Mouse (Mus musculus) lung, embryonic 15.5 days (tissue): ENCODE data around the gene Nsun7. TPM values are rescaled to one million over a fixed set of nuclear protein-coding genes. Genes with fewer than 3 reads are reported as not detected.

Source experiments
- ATAC-seq: fragments of 200-750 bp; cut with Nextera tagmentation; 2 replicates; pipeline ENCODE4 v1.8.0; 2017; ENCODE audit warnings: moderate number of reproducible peaks, borderline replicate concordance; ENCODE audit not compliant: low FRiP score, low TSS enrichment; ENCODE audit errors: extremely low read depth
- H3K27ac ChIP-seq: fragments of 300-500 bp; sonication (generic); 2 replicates; pipeline ENCODE4 v1.5.1; 2015; ENCODE audit warnings: moderate library complexity, mild to moderate bottlenecking, inconsistent platforms
- H3K27me3 ChIP-seq: fragments of 300-500 bp; sonication (generic); 2 replicates; pipeline ENCODE4 v1.6.1; 2015; ENCODE audit warnings: inconsistent platforms
- H3K36me3 ChIP-seq: fragments of 300-500 bp; sonication (generic); 2 replicates; pipeline ENCODE4 v1.6.1; 2015; ENCODE audit warnings: inconsistent platforms
- H3K4me1 ChIP-seq: fragments of 300-500 bp; sonication (generic); 2 replicates; pipeline ENCODE4 v1.6.1; 2015; ENCODE audit warnings: inconsistent platforms
- H3K4me2 ChIP-seq: fragments of 300-500 bp; sonication (generic); 2 replicates; pipeline ENCODE4 v1.6.1; 2015; ENCODE audit warnings: inconsistent platforms, mild to moderate bottlenecking, moderate library complexity
- H3K4me3 ChIP-seq: fragments of 300-500 bp; sonication (generic); 2 replicates; pipeline ENCODE4 v1.5.1; 2015; ENCODE audit warnings: mild to moderate bottlenecking, inconsistent platforms
- H3K9ac ChIP-seq: fragments of 300-500 bp; sonication (generic); 2 replicates; pipeline ENCODE4 v1.6.1; 2015; ENCODE audit warnings: inconsistent platforms
- H3K9me3 ChIP-seq: fragments of 300-500 bp; sonication (generic); 2 replicates; pipeline ENCODE4 v1.6.1; 2016; ENCODE audit warnings: inconsistent platforms
- WGBS: fragments of 180-500 bp; shearing (Covaris S2); methylation state at CpG from one replicate; pipeline ENCODE4 v1.1.7; 2015; 5-methylcytosine and 5-hydroxymethylcytosine counted together
- polyA plus RNA-seq: library from polyadenylated mRNA; unstranded; fragments of >200 nt; fragmentation: Nextera tagmentation; extraction: Ambion mirVana; gene quantifications from 2 replicates; pipeline ENCODE4 v1.2.1, GENCODE M21; 2015

Gene Nsun7
- polyA plus RNA-seq, 1 experiment from 2014 or later, result 2.3 TPM

DNA sequence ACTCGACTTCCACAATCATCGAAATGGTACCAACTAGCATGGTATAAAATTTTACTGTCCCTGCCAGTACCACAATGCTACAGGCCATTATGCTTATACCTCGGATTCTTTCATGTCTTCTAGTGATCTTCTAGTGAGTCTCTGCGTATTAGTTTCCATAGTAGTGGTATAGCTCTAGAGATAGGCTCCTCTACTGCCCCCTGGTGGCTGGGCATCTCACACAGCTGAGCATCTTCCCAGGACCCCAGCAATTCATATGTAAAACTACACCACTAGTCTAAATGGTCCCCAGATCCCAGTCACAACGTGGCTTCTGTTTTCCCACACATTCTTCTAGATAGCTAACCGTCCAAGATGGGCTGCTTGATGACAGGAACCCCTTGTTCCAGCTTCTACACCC is 59.6 kb downstream of the Nsun7 start:
- no peak overlapping the region for H3K9ac ChIP-seq
- no peaks in the 10 kb centered on the region for H3K36me3 ChIP-seq
- no peaks in the 10 kb centered on the region for H3K9me3 ChIP-seq
- no peak for ATAC-seq
- H3K4me2 ChIP-seq, result no peak overlapping the region
- H3K27me3 ChIP-seq, result no peaks in the 10 kb centered on the region
- 69% methylated on average over 6 of the region's 6 CpGs for WGBS
- H3K27ac ChIP-seq, result no peak overlapping the region
- H3K4me1 ChIP-seq, result no peaks in the 10 kb centered on the region
- H3K4me3 ChIP-seq, result no peak overlapping the region

DNA sequence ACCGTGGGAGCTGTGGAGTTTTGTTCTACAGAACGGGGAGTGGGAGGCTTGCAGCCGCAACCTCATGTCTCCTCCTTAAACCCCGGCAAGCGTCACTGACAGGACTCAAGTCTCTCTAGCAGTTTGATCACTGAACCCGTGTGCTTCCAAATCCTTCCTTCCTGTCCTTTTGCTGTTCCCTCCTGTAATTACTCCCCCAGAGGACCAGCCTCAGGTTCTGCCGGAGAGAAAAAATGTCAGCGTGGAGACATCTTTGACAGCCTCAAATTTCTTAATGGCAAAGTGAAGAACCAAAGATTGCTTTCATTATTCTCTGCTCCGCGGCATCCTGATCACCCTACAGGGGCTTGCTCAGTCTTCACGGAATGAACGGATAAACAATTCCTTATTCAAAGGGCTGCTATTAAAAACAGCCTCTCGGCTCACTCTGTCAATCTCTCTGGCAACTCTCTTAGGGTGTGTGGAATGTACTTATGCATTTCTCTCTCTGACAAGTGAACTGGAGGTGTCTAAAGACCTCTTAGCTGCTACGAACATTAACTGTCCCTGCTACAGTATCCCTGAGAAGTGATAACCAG is 60.2 kb downstream of the Nsun7 start:
- Histone ChIP-seq H3K36me3 (no peaks in the 10 kb centered on the region), H3K27ac (no peak overlapping the region), H3K27me3 (no peaks in the 10 kb centered on the region), H3K4me3 (no peak overlapping the region), H3K4me2 (0 out of 2 replicates have a peak overlapping the region, but pooled peaks have one; percentile 8), H3K9ac (no peak overlapping the region), H3K4me1 (no peaks in the 10 kb centered on the region), H3K9me3 (no peaks in the 10 kb centered on the region)
- 48% methylated on average over 14 of the region's 14 CpGs for WGBS
- ATAC-seq, result no peak

DNA sequence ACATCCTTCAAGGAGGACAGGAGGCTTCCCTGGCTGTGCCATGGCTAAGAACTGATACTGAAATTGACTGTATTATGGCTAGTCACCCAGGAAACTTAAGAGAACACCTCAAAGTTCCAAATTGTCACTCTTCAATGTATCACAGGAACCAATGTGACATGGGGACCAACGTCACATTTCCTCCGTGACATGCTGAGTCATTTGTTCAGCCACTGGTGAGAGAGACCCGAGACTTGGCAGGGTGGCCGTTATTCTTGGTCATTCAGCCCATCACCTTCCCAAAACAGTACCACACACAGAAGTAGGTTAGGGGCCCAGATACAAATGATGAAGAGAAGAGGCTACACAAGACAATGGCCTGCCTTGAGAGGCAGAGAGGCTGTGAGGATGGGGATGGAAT is 63.4 kb downstream of the Nsun7 start:
- WGBS, result 85% methylated on average over 4 of the region's 4 CpGs
- no peak for ATAC-seq
- H3K9ac ChIP-seq, result no peak overlapping the region
- no peaks in the 10 kb centered on the region for H3K36me3 ChIP-seq
- H3K27me3 ChIP-seq, result no peaks in the 10 kb centered on the region
- no peak overlapping the region for H3K4me3 ChIP-seq
- no peak overlapping the region for H3K27ac ChIP-seq
- no peaks in the 10 kb centered on the region for H3K9me3 ChIP-seq
- H3K4me2 ChIP-seq, result no peak overlapping the region
- no peaks in the 10 kb centered on the region for H3K4me1 ChIP-seq

DNA sequence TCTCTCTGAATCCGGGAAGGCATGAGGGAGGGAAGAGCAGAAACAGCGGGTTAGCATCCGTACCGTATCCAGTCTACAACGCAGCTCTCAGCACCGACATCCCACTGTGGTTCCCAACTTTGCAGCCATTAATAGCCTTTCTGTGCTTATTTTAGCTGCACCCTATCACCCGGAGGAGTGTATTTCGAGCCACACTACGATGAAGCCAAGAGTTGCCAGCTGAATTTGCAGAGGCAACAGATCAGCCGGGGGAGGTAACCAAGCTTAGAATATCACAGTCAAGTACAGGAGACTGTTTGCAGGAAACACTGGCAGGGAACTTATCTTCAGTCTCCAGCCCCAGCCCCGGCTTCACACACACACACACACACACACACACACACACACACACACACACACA is 63.9 kb downstream of the Nsun7 start:
- WGBS, result 65% methylated on average over 11 of the region's 11 CpGs
- H3K4me1 ChIP-seq, result no peaks in the 10 kb centered on the region
- H3K27ac ChIP-seq, result no peak overlapping the region
- H3K9me3 ChIP-seq, result no peaks in the 10 kb centered on the region
- H3K9ac ChIP-seq, result no peak overlapping the region
- no peaks in the 10 kb centered on the region for H3K36me3 ChIP-seq
- no peak overlapping the region for H3K4me2 ChIP-seq
- H3K27me3 ChIP-seq, result no peaks in the 10 kb centered on the region
- no peak overlapping the region for H3K4me3 ChIP-seq
- ATAC-seq, result no peak

DNA sequence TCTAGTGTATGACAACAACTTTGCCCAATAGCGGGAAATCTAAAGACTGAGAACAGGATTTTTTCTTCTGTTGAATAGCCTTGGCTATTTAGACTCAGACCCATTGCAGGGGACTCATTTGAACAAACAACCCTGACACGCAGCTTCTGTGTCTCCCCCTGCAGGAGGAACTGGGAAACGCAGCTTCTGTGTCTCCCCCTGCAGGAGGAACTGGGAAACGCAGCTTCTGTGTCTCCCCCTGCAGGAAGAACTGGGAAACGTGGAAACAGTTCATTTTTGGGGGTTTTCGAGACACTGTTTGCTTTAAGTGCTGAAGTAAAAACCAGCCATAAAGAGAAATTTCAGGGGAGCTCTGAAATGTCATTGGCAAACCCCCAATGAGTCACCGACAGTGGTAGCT is 66.7 kb downstream of the Nsun7 start:
- H3K4me3 ChIP-seq, result no peak overlapping the region

DNA sequence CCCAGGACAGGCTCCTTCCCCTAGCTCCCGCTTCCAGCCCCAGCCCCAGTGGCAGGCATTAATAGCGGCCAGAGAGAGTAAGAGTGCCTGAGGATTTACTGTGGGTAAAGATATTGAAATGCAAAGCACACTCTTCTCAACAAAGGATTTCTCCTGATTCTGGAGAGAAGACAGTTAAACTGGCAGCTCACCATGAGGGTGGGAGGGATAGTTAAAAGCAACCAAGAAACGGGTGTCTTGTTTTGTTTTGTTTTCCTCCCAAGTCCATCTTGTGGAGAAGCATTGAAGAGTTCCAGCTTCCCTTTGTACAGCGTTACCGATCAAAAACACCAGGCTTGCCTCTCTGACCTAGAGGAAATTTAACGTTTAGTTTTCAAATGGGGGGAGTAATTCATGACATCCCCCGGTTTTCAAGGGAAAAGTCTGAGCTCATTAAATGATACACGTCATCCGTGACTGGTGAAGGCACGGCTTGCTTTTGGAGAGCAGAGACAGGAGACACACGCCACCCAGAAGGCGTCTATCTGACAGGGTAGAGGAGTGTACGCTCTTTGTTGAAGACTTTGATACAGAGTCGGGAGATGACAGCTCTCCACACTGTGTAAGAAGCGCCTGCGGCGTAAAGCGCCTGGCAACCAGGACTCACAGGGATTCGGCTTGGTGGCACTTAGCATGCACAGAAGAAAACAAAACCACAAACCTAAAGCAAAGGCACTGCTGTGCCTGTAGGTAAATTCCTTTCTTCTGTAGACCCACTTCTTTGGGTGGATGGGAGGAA is 68.4 kb downstream of the Nsun7 start:
- Histone ChIP-seq H3K27ac (no peak overlapping the region), H3K36me3 (no peaks in the 10 kb centered on the region), H3K9me3 (no peaks in the 10 kb centered on the region), H3K4me1 (no peaks in the 10 kb centered on the region), H3K4me2 (no peak overlapping the region), H3K27me3 (no peaks in the 10 kb centered on the region), H3K9ac (no peak overlapping the region), H3K4me3 (no peak overlapping the region)
- WGBS, result 61% methylated on average over 19 of the region's 19 CpGs
- ATAC-seq, result no peak

More for the DNA sequence above, 66.7 kb downstream of the Nsun7 start:
- H3K9ac ChIP-seq, result no peak overlapping the region
- H3K27me3 ChIP-seq, result no peaks in the 10 kb centered on the region
- no peak overlapping the region for H3K4me2 ChIP-seq
- no peak overlapping the region for H3K27ac ChIP-seq
- no peaks in the 10 kb centered on the region for H3K36me3 ChIP-seq
- H3K4me1 ChIP-seq, result no peaks in the 10 kb centered on the region
- no peaks in the 10 kb centered on the region for H3K9me3 ChIP-seq
- no peak for ATAC-seq
- 70% methylated on average over 7 of the region's 7 CpGs for WGBS

DNA sequence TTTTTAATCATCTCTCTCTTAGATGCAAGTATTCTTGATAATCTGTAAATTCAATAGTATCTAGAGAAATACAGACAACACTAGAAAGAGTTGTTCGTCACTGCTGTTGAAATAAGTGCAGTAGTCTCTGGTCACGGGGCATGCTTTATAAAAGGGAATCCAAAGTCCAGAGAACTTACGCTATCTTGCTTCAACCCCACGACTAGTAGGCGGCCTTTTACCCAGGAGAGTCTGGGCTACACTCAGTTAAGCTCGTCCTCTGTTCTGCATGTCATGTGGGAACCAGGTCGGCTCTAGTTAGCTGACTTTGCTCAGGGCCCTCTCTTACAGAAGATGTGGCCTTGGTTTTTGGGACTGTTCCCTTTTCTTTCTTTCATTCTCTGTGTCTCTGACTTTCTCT is 69.1 kb downstream of the Nsun7 start:
- H3K9ac ChIP-seq, result no peak overlapping the region
- no peaks in the 10 kb centered on the region for H3K9me3 ChIP-seq
- H3K4me1 ChIP-seq, result no peaks in the 10 kb centered on the region
- no peak overlapping the region for H3K4me3 ChIP-seq
- no peaks in the 10 kb centered on the region for H3K27me3 ChIP-seq
- no peak for ATAC-seq
- H3K27ac ChIP-seq, result no peak overlapping the region
- no peak overlapping the region for H3K4me2 ChIP-seq
- H3K36me3 ChIP-seq, result no peaks in the 10 kb centered on the region
- WGBS, result 85% methylated on average over 7 of the region's 7 CpGs

DNA sequence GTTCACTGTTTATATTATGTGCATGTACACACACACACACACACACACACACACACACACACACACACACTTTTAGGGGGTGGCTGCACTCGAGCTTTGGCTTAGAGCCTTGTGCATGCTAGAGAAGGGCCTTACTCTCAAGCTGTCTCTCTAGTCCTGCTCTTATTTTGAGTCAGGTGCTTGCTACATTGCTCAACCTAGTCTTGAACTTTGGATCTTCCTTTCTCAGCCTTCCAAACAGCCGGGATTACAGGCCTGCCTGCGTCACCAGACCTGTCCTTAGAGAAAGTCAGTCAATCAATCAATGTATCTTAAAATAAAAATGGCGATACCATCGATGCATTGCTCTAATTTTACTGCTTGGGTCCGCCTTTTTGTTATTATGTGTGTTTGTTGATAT is 71.1 kb downstream of the Nsun7 start:
- ATAC-seq, result no peak
- WGBS, result 85% methylated on average over 6 of the region's 6 CpGs

DNA sequence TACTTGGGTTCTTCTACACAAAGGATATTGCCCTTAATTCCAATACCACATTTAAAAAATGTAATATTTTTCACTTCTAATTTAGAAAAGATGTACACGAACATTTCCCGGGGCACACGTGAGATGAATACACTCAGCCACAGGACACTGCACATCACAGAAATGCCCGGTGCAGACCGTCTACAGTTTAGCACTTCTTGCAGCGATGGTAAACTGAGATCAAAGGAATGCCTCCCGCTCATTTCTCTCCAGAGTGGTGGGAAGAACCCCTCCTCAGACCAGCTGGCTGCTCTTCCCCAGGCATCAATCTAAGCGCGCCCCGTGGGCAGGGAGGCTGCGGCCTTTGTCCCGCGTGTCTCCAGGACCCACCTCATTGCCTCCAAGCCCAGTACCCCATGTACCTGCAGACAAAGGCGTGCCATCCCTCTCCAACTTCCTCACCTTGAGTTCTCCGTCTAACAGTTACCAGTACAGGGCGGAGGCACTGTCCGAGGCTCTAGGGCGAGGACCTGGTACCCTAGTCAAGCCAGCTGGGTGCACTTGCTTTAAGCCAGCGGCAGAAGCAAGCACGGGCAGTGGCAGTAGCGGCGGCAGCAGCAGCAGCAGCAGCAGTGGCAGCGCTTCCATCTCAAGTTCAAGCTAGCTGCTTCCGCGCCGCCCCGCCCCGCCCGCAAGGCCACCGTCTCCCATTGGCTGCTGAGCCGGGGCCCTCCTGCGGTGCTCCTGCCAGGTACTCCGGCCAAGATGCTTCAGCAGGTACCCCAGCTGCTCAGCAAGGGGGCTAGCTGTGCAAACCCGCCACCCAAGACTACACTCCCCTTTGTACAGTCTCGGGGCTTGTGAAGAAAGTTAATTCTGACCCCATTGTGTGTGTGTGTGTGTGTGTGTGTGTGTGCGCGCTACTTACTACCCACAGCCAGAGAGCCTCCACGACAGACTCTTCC is 77.6 kb downstream of the Nsun7 start:
- peak overlapping the region; percentile 40 for H3K9ac ChIP-seq
- H3K36me3 ChIP-seq, result no peaks in the 10 kb centered on the region
- peak overlapping the region; percentile 38 for H3K4me3 ChIP-seq
- H3K27ac ChIP-seq, result 0 out of 2 replicates have a peak overlapping the region, but pooled peaks have one; percentile 13
- peak overlapping the region; percentile 75 for H3K4me2 ChIP-seq
- H3K9me3 ChIP-seq, result no peaks in the 10 kb centered on the region
- 4% methylated on average over 38 of the region's 38 CpGs for WGBS
- no peaks in the 10 kb centered on the region for H3K27me3 ChIP-seq
- peaks cover 20% of the 10 kb centered on the region for H3K4me1 ChIP-seq
- ATAC-seq, result peak; percentile 80

More for the DNA sequence above, 71.1 kb downstream of the Nsun7 start:
- Histone ChIP-seq H3K27ac (no peak overlapping the region), H3K4me1 (no peaks in the 10 kb centered on the region), H3K4me2 (no peak overlapping the region), H3K27me3 (no peaks in the 10 kb centered on the region), H3K4me3 (no peak overlapping the region), H3K36me3 (no peaks in the 10 kb centered on the region), H3K9me3 (no peaks in the 10 kb centered on the region), H3K9ac (no peak overlapping the region)

DNA sequence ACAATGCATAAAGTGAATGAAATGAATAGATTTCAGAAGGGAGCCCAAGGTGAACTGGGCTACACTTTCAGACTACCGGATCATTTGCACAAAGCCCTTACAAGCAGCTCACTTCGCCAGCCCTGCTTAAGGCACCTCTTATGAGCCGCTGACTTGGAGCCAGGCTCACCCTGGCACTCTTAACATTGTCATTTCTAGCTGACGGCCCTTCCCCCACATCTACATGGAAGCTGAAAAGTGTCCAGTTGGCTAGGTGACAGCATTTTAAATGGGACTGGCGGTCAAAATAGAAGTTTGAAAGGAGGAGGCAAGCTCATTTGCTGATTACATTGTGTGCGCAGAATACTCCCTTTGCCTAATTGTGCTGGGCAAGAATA is 78.3 kb downstream of the Nsun7 start:
- H3K4me3 ChIP-seq, result peak overlapping the region; percentile 38
- no peaks in the 10 kb centered on the region for H3K27me3 ChIP-seq
- no peaks in the 10 kb centered on the region for H3K9me3 ChIP-seq
- H3K27ac ChIP-seq, result 0 out of 2 replicates have a peak overlapping the region, but pooled peaks have one; percentile 13
- peak; percentile 66 for ATAC-seq
- no peak overlapping the region for H3K9ac ChIP-seq
- peak overlapping the region; percentile 75 for H3K4me2 ChIP-seq
- peaks cover 20% of the 10 kb centered on the region for H3K4me1 ChIP-seq
- H3K36me3 ChIP-seq, result no peaks in the 10 kb centered on the region
- 19% methylated on average over 6 of the region's 6 CpGs for WGBS

DNA sequence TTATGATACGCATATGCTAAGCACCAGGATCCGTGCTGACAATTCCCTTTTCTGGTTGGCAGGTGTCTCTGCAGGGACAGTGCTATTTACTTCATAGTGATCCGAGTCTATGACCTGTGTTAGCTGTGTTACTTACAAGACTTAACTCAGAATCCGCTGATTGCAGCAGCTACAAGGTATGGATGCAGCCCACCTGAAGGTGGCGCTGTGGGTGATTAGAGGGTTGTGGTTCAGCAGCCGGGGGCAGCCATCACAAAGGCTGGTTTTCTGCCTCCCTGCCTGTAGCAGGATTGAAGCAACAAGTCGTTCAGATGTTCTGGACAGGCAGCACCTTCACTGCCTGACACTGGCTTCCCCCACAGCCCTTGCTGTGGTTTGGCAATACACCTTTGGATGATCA is 78.9 kb downstream of the Nsun7 start:
- no peaks in the 10 kb centered on the region for H3K36me3 ChIP-seq
- peaks cover 20% of the 10 kb centered on the region for H3K4me1 ChIP-seq
- H3K4me2 ChIP-seq, result no peak overlapping the region
- H3K9ac ChIP-seq, result no peak overlapping the region
- no peaks in the 10 kb centered on the region for H3K9me3 ChIP-seq
- ATAC-seq, result no peak
- no peak overlapping the region for H3K4me3 ChIP-seq
- WGBS, result 42% methylated on average over 7 of the region's 7 CpGs
- H3K27ac ChIP-seq, result no peak overlapping the region
- H3K27me3 ChIP-seq, result no peaks in the 10 kb centered on the region
